ENCODE assay signal across 24 mouse cellular contexts in the genomic region with DNA sequence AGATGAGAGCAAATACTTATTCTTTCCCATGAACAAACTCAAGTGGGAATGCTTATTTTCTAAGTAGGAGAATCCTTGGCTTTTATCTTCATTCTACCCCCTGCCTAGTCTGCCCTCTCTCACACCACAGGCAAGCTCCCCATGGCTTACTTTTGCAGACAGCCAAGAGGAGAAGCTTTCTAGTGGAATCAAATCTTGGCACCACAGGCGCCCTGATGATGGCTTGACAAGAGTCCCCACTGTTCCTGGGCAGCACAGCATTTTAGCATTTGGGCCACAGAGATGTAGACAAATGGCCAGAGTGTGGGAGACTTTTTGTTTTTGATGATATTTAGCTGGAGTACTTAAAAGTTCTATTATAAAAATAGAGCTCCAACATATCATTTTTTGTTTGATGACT.
DNase-seq lines count a peak whose midpoint lies in the region; ATAC-seq and TF ChIP-seq lines count a peak whose summit lies in the region.
"Had no signal": no experiment of that assay in that cellular context is flagged by ENCODE, and none has a peak within 500 bp of the region (broad histone marks: within the 10 kb centered on the region; RNA-seq: fewer than 3 reads in every experiment).

No protein-coding gene starts in this region.

- H3K9ac ChIP-seq in midbrain, postnatal 0 days (replicated peaks; ENCODE audit: low read length, poor library complexity, severe bottlenecking) = no peak overlapping the region
- no peak overlapping the region for H3K9ac ChIP-seq in midbrain, embryonic 11.5 days (ENCODE audit: low read length)
- H3K9ac ChIP-seq: forebrain, embryonic 12.5 days; forebrain, postnatal 0 days; heart, embryonic 12.5 days; hindbrain, embryonic 15.5 days; kidney, embryonic 15.5 days; limb, embryonic 15.5 days; liver, embryonic 13.5 days; midbrain, embryonic 15.5 days had no signal

- WGBS in midbrain, postnatal 0 days = 29% methylated on average over 1 of the region's 1 CpGs
- WGBS in midbrain, embryonic 11.5 days = 40% methylated on average over 1 of the region's 1 CpGs

- no peaks in the 10 kb centered on the region for H3K36me3 ChIP-seq in midbrain, postnatal 0 days (ENCODE audit: insufficient read depth, low read length)
- H3K36me3 ChIP-seq in midbrain, embryonic 11.5 days (ENCODE audit: control insufficient read depth, insufficient read depth, low read length) = no peaks in the 10 kb centered on the region
- H3K36me3 ChIP-seq: forebrain, embryonic 12.5 days; heart, embryonic 12.5 days; hindbrain, embryonic 15.5 days; kidney, embryonic 15.5 days; limb, embryonic 10.5 days; limb, embryonic 15.5 days; liver, embryonic 13.5 days; midbrain, embryonic 15.5 days had no signal

- H3K27me3 ChIP-seq in midbrain, postnatal 0 days (ENCODE audit: insufficient read depth, low read length) = no peaks in the 10 kb centered on the region
- no peaks in the 10 kb centered on the region for H3K27me3 ChIP-seq in midbrain, embryonic 11.5 days (ENCODE audit: control insufficient read depth, insufficient read depth, low read length)
- H3K27me3 ChIP-seq: forebrain, embryonic 12.5 days; heart, embryonic 12.5 days; hindbrain, embryonic 15.5 days; kidney, embryonic 15.5 days; limb, embryonic 15.5 days; liver, embryonic 13.5 days; midbrain, embryonic 15.5 days had no signal

- H3K27ac ChIP-seq in midbrain, postnatal 0 days (ENCODE audit: low read depth, low read length) = no peak overlapping the region
- H3K27ac ChIP-seq in midbrain, embryonic 11.5 days (ENCODE audit: low read depth, low read length) = no peak overlapping the region
- H3K27ac ChIP-seq: forebrain, embryonic 12.5 days; heart, adult 2 months; hindbrain, embryonic 15.5 days; kidney, embryonic 15.5 days; limb, embryonic 10.5 days; limb, embryonic 15.5 days; liver, embryonic 13.5 days; midbrain, embryonic 15.5 days had no signal

- H3K4me3 ChIP-seq in midbrain, postnatal 0 days (ENCODE audit: low read depth, low read length) = no peak overlapping the region
- no peak overlapping the region for H3K4me3 ChIP-seq in midbrain, embryonic 11.5 days (ENCODE audit: low read depth, low read length)
- H3K4me3 ChIP-seq: erythroblast, embryonic 14.5 days; forebrain, embryonic 12.5 days; heart, adult 2 months; heart, embryonic 12.5 days; hindbrain, embryonic 15.5 days; kidney, embryonic 15.5 days; limb, embryonic 10.5 days; limb, embryonic 15.5 days; liver, embryonic 13.5 days; midbrain, embryonic 15.5 days had no signal

- H3K4me2 ChIP-seq in midbrain, postnatal 0 days (ENCODE audit: low read depth, low read length, poor library complexity, severe bottlenecking) = no peak overlapping the region
- no peak overlapping the region for H3K4me2 ChIP-seq in midbrain, embryonic 11.5 days
- H3K4me2 ChIP-seq: forebrain, embryonic 12.5 days; heart, embryonic 12.5 days; hindbrain, embryonic 15.5 days; kidney, embryonic 15.5 days; limb, embryonic 15.5 days; liver, embryonic 13.5 days; midbrain, embryonic 15.5 days had no signal

- no peaks in the 10 kb centered on the region for H3K9me3 ChIP-seq in midbrain, postnatal 0 days (ENCODE audit: low read length)
- H3K9me3 ChIP-seq in midbrain, embryonic 11.5 days (ENCODE audit: control insufficient read depth, low read length) = no peaks in the 10 kb centered on the region
- H3K9me3 ChIP-seq: forebrain, embryonic 12.5 days; heart, embryonic 12.5 days; hindbrain, embryonic 15.5 days; kidney, embryonic 15.5 days; limb, embryonic 10.5 days; limb, embryonic 15.5 days; liver, embryonic 13.5 days; midbrain, embryonic 15.5 days had no signal

- TF ChIP-seq CTCF in midbrain, postnatal 0 days (IDR thresholded peaks at IDR 0.05) = no peak

- H3K4me1 ChIP-seq in midbrain, postnatal 0 days (ENCODE audit: insufficient read depth, low read length) = no peaks in the 10 kb centered on the region
- no peaks in the 10 kb centered on the region for H3K4me1 ChIP-seq in midbrain, embryonic 11.5 days (ENCODE audit: control insufficient read depth, insufficient read depth, low read length)
- H3K4me1 ChIP-seq: forebrain, embryonic 12.5 days; heart, embryonic 12.5 days; hindbrain, embryonic 15.5 days; kidney, embryonic 15.5 days; limb, embryonic 10.5 days; limb, embryonic 15.5 days; liver, embryonic 13.5 days; midbrain, embryonic 15.5 days had no signal

- peak; percentile 54 for DNase-seq in midbrain, postnatal 0 days (ENCODE audit: low spot score)
- DNase-seq in midbrain, embryonic 11.5 days (ENCODE audit: low spot score, missing footprints) = no peak
- DNase-seq in cerebellum, adult 18-20 months = peak; percentile 46 to 57
- DNase-seq in cerebellum, postnatal 10 days = peak; percentile 70 to 79
- DNase-seq in adrenal gland, postnatal 25 days = no peak
- DNase-seq in layer of hippocampus, adult 8-10 months (ENCODE audit: low spot score in 2 of 2) = no peak
- DNase-seq: adrenal gland, adult 8-10 months; forebrain, postnatal 0 days; heart, adult 2 months; kidney, adult 18-20 months; kidney, postnatal 25 days; liver, embryonic 13.5 days; lung, adult 2 months; lung, postnatal 14 days; right cerebral cortex, adult 18-20 months had no signal

- ATAC-seq in midbrain, postnatal 0 days (ENCODE audit: low FRiP score) = no peak
- ATAC-seq in midbrain, embryonic 11.5 days (ENCODE audit: low FRiP score) = no peak
- ATAC-seq in activated CD4-positive, CD25-positive, alpha-beta regulatory T cell, adult 4 months = no peak
- ATAC-seq: forebrain, postnatal 0 days; midbrain, embryonic 15.5 days had no signal

Comparison
In these comparisons a context has a peak if more than half of its experiments do, and no peak if none do; other contexts are left out.
1. DNase-seq: peak in midbrain, postnatal 0 days (single experiment), cerebellum, adult 18-20 months (2 of 2) and cerebellum, postnatal 10 days (2 of 2); none in midbrain, embryonic 11.5 days (single experiment), adrenal gland, postnatal 25 days (single experiment) and layer of hippocampus, adult 8-10 months (0 of 2).